Mouse (Mus musculus) urinary bladder, postnatal 10 days (tissue): ENCODE data around the gene Neurod1.

Experiments used
- DNase-seq: peaks from one replicate; pipeline ENCODE4 v3.0.0; 2022; ENCODE audit warnings: low spot score

The Neurod1 gene

DNA sequence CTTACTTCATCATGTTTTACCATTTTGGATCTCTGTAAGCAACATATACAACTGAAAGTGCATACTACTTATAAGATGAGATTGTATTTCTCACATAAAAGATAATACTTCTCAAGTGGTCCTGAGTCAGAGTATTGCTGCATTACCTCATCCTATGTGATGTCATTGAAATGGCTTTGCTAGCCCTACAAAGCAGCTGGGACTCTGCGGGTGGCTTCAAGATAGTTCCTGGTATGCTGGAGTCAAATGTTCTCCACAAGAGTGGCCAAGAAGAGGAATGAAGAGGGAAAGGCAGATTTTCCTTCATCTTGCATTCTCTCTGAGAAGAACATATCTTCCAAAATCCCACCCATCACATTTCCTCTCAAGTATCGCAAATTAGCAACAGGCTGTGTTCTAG lies 13.2 kb downstream of the Neurod1 start:
- no peak for DNase-seq

DNA sequence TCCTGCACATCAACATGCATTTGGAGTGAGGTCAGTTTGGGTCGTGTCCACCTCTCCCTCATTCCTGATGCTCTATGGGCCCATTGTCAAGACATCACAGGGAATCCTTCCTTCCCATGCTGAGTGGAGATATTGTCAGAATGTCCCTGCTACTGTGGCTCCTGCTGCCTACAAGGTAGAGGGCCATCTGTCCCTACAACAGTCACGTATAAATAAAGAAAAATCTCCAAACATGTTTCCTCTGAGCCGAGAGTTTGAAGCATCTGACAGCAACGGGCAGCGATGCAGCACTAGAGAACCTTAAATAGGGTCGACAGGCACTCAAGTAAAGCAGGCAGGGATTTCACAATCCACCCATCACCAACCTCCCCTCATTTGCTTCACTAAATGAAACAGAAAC lies 13.6 kb downstream of the Neurod1 start:
- no peak for DNase-seq

DNA sequence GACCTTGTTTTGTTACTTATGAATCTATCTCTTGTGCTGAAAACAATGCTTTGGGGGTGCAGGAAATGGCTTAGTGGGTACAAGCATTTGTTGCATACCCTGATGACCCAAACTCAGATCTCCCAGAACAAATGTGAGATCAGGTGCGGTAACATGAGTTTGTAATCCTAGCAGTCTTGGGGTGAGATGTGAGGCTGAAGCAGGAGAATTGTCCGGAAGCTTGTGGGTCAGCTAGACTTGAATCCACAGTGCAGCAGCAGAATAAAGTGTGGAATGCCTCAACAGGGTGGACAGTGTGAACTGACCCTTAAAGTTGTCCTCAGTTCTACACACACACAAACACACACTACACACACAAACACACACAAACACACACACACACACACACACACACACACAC lies 14.3 kb downstream of the Neurod1 start:
- DNase-seq: no peak

DNA sequence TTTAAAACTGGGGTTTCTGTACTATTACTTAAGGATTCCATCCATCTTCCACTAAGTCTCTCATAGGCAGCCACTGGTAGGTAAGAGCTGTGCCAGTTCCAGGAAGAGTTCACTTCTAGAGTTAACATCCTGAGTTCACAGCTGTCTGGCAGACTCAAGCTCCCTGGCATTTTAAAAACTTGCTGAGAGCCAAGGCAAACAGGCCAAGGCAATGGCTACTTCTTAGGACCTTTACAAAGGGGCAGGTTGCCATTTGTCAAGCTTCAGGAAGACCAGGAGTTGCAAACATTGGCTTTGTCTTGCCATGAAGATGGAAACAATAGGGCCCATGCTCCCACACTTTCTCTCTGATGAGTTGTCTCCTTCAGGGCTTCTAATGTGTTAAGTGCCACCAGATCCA lies 26.5 kb downstream of the Neurod1 start:
- DNase-seq: no peak

DNA sequence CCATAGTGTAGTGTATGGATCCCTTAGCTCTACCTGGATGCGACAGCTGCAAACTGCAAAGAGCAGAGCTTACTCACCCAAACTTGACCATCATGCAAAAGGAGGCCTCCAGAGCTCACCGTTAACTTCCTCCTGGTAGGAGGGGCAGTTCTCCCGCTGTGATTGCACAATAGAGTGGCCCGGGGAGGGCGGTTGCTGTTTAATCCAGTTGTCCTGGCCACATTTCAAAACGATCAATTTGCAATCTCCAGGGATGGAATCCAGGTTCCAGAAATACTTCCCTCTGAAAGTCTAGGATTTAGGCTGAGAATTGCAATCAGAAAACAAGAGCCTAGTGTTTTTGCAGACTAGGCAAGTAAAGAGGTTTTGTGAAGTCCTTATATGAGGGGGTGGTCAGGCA lies 26.9 kb downstream of the Neurod1 start:
- no peak for DNase-seq

DNA sequence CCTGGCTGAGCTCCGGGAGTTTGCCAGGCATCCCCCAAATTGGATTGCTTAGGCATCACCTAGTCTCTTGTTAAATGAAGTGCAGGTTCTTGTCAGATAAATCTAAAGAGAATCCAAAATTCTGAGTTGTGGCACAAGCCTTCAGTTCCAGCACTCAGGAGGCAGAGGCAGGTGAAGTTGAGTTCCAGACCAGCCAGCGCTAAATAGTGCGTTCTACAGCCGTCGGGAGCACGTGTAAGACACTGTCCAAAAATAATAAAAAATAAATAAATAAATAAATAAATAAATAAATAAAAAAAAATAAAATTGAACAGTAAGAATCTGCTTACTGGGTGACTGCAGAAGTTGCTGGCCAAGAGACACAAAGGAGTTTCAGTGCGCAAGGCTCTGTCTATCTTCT lies 27.4 kb downstream of the Neurod1 start:
- no peak for DNase-seq

DNA sequence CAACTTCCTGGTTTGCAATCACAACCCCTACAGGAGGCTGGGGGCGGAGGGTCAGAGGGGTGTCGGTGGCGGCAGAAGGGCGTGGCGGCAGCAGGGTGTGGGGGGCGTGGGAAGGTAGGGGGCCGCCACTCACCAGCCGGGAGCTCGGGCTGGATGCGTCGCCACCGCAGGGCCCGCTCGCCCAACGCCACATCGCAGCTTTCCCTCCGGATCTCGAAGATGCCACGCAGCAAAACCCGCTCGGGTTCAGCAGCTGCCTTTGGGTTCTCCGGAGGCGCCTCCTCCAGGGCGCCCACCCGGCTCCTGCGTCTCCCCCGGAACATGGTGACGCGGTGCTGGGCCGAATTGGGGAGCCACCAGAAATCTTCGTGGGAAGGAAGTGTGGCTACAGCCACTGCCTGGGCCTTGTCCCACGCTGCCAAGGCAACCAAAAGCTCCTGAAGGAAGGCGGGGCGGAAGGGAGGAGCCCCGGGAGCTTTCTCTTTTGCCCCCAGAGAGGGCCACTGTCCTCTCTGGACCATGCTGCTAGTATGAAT lies 27.9 kb downstream of the Neurod1 start:
- DNase-seq: no peak

DNA sequence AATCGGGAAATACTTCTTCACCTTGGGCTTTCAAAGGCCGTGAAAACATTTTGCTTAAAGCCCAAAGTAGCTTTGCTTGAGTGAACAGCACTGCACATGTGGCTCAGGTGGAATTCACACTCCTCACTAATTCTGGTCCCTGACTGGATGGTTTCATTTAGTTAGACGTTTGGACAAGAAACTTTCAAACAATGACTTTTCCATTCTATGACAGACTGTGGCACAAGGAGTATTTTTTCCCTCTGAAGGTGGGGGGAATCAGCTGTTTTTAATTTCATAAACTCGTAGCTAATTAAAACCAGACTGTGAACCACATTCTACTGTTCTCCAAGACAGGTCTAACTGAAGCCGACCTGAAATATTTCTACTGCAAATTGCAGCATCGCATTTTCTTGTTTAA lies 28.5 kb downstream of the Neurod1 start:
- DNase-seq: no peak

DNA sequence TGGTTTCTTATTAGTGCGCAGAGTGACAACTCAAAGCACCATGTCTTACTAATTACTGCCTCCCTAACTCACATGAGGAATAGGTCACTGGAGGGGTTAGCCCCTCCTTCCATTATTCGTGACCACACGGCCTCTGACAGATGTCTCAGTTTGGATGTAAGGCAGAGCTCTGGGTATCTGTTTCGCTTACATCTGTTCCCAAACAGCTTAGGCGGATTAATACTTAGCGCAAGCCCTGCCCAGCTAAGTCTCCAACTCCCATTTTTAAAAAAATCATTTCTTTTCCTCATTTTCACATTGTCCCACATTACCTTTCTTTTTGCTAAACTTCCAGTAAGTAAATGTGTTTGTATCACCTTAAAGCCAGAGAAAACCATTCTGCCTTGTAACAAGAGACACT lies 34.9 kb downstream of the Neurod1 start:
- DNase-seq: no peak

DNA sequence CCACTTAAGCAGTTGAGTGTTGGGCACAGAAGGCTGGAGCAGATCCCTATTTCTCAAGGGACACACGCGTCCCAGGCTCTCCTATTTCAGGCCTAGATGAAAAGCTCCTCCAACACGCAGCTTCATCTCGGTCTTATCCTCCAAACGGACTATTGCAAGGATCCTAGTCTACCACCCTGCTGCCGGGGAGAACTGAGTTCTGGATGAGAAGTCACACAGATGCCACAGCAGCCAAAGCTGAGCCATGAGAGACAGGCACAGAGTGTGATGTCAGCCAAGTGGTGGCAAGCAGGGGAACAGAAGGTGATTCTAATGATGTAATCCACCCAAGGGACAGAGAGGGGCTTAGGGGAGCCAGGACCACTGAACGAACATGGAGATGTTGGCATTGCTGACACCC lies 42.0 kb downstream of the Neurod1 start:
- no peak for DNase-seq

DNA sequence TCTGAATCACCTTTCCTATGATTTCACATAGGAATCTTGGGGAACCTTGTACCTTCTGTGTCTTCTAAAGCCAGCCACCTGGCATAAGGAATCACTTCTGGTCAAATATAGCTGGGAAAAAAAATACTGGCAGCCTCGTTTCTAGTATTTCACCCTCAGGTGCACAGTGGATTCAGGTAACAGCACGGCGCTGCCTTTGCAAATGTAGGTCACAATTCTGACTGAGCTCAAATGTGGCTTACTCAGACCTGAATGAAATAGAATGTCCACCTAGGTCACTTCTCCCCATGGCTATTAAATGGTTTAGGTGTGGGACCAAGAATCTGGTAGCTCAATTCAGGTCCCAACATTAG lies 45.7 kb downstream of the Neurod1 start:
- DNase-seq: no peak

DNA sequence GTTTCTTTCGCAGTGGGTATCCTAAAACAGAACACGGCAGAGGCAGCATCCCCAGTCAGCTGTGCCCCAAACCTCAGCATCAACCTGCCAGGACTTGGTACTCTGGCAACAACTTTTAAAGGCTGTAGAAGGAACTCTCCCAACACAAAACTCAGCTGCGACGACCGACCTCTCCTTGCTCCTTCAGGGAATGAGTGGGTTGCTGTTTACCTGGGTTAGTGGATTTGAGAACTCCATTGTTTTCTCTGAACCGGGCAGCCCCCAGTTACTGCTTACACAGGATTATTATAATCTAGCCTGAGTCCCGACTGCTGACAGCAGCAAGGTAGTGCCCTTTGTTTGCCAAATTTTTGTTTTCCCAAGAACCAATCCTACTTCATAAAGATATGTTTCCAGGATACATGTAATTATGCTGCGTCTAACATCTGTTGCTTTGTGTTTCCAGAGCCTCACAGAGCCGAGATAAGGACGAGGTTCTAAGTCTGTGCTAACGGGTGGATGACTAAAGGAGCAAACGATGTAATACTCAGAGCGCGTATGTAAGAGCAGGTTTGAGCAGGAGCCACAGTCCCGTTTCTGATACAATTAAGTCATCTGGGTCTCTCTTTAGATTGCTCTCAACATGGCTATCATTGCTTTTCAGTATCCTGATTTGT lies 46.2 kb downstream of the Neurod1 start:
- no peak for DNase-seq

DNA sequence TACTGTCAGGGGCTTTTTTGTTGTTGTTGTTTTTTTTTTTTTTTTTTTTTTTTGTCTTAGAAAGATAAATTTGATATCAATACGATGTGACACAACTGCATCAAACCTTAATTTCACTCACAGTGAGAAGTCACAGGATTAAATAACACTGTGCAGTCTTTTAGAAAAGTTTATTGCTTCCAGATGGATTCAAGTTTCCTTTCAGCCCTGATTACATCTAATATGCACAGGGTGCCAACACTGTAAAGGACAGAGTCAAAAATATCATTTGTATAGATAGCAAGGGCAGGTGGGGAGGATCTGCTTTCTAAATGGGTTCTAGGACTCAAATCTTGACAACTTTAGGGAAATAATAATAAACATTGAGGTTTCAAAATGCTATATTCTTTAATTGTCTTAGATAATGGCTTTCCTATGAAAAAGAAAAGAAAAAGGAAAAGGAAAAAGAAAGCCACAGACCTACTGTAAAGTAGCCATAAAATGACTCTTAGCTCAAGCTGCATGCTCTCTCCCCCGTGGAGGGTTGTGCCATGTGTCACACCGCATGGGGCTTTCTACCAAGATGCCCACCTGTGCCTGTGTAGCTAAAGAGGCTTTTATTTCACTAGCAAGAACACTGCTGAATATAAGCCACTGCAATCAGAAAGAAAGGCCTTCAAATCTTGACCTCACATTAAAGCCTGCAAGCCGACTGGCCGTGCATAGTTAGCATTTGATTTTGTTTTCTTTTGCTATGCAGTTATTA lies 50.7 kb downstream of the Neurod1 start:
- DNase-seq: no peak
